Mouse (Mus musculus): ENCODE measurements around the gene Prkg2. TPM values are rescaled to one million over a fixed set of nuclear protein-coding genes. Genes with fewer than 3 reads are reported as not detected.

The Prkg2 gene
- polyA plus RNA-seq, 1 experiment from 2014 or later: 0.90 TPM

DNA sequence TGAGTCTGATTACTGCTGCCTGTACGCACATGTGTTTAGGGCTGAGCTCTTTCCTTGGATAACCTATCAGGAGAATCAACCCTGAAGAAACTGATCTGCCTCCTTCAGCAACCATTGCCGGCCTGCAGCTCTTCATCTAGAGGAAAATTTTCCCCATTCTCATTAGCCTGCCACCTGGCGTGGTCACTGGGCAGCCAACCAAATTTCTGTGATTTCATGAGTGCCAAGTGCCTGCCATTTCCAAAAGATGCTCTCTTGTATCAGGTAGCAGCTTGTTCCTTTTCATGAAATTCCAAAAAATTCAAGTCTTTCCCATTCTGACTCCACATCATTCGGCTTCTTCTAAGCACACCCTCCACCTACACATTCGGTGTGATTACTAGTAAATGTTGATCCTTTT, 136.2 kb downstream of the Prkg2 start:
- Histone ChIP-seq H3K27me3 (replicated peaks; ENCODE audit: control insufficient read depth, insufficient read depth, low read length) (no peaks in the 10 kb centered on the region), H3K4me3 (replicated peaks; ENCODE audit: low read length) (no peak overlapping the region), H3K9me3 (ENCODE audit: control insufficient read depth, low read length) (no peaks in the 10 kb centered on the region), H3K4me2 (ENCODE audit: low read length) (no peak overlapping the region), H3K27ac (ENCODE audit: low read length) (no peak overlapping the region), H3K36me3 (ENCODE audit: control insufficient read depth, insufficient read depth) (no peaks in the 10 kb centered on the region), H3K4me1 (replicated peaks; ENCODE audit: control insufficient read depth, insufficient read depth, low read length) (no peaks in the 10 kb centered on the region; the same call in 1 of the 2 replicates), H3K9ac (replicated peaks; ENCODE audit: low read depth, low read length) (no peak overlapping the region)
- WGBS: 61% methylated on average over 5 of the region's 5 CpGs
- ATAC-seq: no peak

DNA sequence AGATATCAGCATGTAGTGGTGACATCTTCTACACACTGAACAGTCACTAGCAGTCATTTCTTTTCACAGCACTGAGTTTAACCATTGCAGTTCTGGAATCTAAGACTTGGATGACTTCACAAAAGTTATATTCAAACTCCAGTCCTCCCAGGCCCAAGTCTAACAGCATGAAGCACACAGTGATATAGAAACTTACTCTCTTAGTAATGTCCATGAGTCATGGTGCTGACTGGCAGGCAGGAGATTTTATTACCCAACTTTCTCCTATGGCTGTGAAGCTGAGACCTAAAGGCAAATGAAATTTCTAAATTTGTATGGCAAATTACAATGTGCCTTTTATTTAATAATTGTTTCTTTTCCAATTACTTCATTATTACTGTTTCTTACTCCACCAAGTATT, 139.2 kb downstream of the Prkg2 start:
- H3K27ac ChIP-seq (ENCODE audit: low read length): no peak overlapping the region
- H3K27me3 ChIP-seq (replicated peaks; ENCODE audit: control insufficient read depth, insufficient read depth, low read length): no peaks in the 10 kb centered on the region
- H3K4me2 ChIP-seq (ENCODE audit: low read length): no peak overlapping the region
- H3K9me3 ChIP-seq (ENCODE audit: control insufficient read depth, low read length): no peaks in the 10 kb centered on the region
- no peak overlapping the region for H3K4me3 ChIP-seq (replicated peaks; ENCODE audit: low read length)
- no peak for ATAC-seq
- H3K36me3 ChIP-seq (ENCODE audit: control insufficient read depth, insufficient read depth): no peaks in the 10 kb centered on the region
- H3K9ac ChIP-seq (replicated peaks; ENCODE audit: low read depth, low read length): no peak overlapping the region
- H3K4me1 ChIP-seq (replicated peaks; ENCODE audit: control insufficient read depth, insufficient read depth, low read length): no peaks in the 10 kb centered on the region; the same call in 1 of the 2 replicates

DNA sequence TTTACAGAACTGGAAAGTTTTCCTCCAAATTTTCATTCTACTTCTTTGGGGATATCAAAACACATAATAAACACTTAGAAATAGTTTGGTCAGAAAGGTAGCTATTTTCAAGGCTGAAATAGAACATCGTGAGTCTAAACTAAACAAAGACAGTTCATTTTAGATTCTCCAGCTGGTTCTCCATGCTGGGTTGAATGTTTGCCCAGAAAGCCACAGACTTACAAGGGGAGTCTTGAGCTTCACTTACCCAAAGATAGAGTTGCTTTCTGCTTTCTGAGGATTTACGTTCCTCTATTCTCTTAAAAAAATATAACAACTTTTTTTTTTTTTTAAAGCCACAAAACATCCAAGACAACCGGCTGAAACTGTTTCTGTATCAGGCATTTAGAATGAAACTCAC, 142.9 kb downstream of the Prkg2 start:
- WGBS: 79% methylated on average over 3 of the region's 3 CpGs
- Histone ChIP-seq H3K27me3 (replicated peaks; ENCODE audit: control insufficient read depth, insufficient read depth, low read length) (no peaks in the 10 kb centered on the region), H3K9ac (replicated peaks; ENCODE audit: low read depth, low read length) (no peak overlapping the region), H3K4me3 (replicated peaks; ENCODE audit: low read length) (no peak overlapping the region), H3K36me3 (ENCODE audit: control insufficient read depth, insufficient read depth) (no peaks in the 10 kb centered on the region), H3K4me2 (ENCODE audit: low read length) (no peak overlapping the region), H3K4me1 (replicated peaks; ENCODE audit: control insufficient read depth, insufficient read depth, low read length) (no peaks in the 10 kb centered on the region), H3K27ac (ENCODE audit: low read length) (no peak overlapping the region), H3K9me3 (ENCODE audit: control insufficient read depth, low read length) (no peaks in the 10 kb centered on the region)
- no peak for ATAC-seq

DNA sequence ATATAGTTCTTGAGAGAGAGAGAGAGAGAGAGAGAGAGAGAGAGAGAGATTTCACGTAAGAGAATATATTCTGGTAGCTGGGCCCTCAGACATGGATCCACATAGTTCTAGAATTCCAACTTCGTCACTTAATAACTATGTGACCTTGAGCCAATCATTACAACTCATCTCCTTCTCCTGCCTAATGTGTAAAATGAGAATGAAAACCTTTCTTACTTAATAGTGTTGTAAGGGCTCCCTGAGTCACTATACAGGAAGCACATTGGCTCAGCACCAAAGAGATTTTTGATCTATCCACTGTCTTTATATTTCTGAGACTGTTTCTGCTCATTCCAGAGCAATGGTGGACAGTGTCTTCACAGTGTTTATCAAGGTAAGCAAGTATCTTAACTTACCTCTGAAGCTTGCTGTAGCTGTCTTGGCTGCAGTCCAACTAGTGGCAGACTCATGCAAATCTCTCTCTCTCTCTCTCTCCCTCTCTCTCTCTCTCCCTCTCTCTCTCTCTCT, 146.6 kb downstream of the Prkg2 start:
- Histone ChIP-seq H3K4me1 (replicated peaks; ENCODE audit: control insufficient read depth, insufficient read depth, low read length) (no peaks in the 10 kb centered on the region), H3K27ac (ENCODE audit: low read length) (no peak overlapping the region), H3K9me3 (ENCODE audit: control insufficient read depth, low read length) (no peaks in the 10 kb centered on the region), H3K36me3 (ENCODE audit: control insufficient read depth, insufficient read depth) (no peaks in the 10 kb centered on the region), H3K27me3 (replicated peaks; ENCODE audit: control insufficient read depth, insufficient read depth, low read length) (no peaks in the 10 kb centered on the region), H3K9ac (replicated peaks; ENCODE audit: low read depth, low read length) (no peak overlapping the region), H3K4me3 (replicated peaks; ENCODE audit: low read length) (no peak overlapping the region), H3K4me2 (ENCODE audit: low read length) (no peak overlapping the region)
- no peak for ATAC-seq
- 89% methylated on average over 2 of the region's 2 CpGs for WGBS

DNA sequence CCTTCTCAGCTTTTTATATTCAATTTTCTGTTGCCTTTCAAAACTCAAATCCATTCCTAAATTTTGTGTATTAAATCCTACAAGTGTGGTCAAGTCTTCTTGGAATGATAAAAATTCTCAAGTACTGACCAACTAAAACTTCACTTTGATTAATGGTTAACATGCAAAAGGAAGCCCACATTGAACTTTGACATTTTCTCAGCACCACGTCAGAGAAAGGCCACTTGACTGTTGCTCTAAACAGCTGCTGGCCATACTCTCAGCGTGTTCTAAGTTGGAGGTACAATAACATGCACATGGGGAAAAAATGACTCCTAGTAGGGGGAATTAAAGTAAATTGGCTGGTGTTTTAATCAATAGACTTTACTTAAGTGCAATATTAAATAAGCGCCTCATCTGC, 155.1 kb downstream of the Prkg2 start:
- H3K9me3 ChIP-seq (ENCODE audit: control insufficient read depth, low read length): no peaks in the 10 kb centered on the region
- no peaks in the 10 kb centered on the region for H3K27me3 ChIP-seq (replicated peaks; ENCODE audit: control insufficient read depth, insufficient read depth, low read length)
- no peak overlapping the region for H3K9ac ChIP-seq (replicated peaks; ENCODE audit: low read depth, low read length)
- WGBS: 85% methylated on average over 3 of the region's 3 CpGs
- no peak for ATAC-seq
- no peak overlapping the region for H3K4me3 ChIP-seq (replicated peaks; ENCODE audit: low read length)
- H3K4me2 ChIP-seq (ENCODE audit: low read length): no peak overlapping the region
- H3K27ac ChIP-seq (ENCODE audit: low read length): no peak overlapping the region
- no peaks in the 10 kb centered on the region for H3K4me1 ChIP-seq (replicated peaks; ENCODE audit: control insufficient read depth, insufficient read depth, low read length)
- H3K36me3 ChIP-seq (ENCODE audit: control insufficient read depth, insufficient read depth): no peaks in the 10 kb centered on the region

Other genes starting within 250 kb of the Prkg2 start
- 1.8 and 2.1 TPM in 2 replicates for gene Bmp3, start 182.9 kb downstream of the Prkg2 start, polyA plus RNA-seq (2015; fragmentation: Nextera tagmentation; extraction: Ambion mirVana)

Data from forebrain, embryonic 16.5 days (tissue).